Mouse (Mus musculus): ENCODE data around the gene Pum1.

DNA sequence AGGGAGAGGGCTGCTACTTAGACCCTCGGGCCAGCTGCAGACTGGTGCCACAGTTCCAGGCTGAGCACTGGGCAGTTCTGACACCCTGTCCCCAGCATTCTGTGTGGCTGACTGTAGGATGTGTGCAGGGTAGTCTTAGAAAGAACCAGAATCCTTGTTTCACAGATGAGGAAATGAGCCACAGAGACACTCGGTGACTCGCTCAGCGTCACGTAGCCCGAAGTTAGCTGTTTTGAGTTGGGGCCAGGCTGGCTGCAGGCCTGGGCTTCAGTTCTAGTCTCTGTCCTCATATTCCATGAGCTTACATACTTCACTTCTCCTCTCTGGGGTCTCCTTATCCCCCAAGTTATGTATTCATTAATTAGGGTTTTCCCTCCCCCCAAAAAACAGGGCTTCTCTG, 132.8 kb downstream of the Pum1 start:
- TF ChIP-seq CTCF (IDR thresholded peaks at IDR 0.05; ENCODE audit: control insufficient read depth, insufficient read depth, insufficient replicate concordance, low read depth, low read length): no peak
- TF ChIP-seq POLR2A (IDR thresholded peaks at IDR 0.05; ENCODE audit: control insufficient read depth, low read depth, low read length): no peak
